Mouse (Mus musculus) cerebellum, adult 9-11 months (tissue): ENCODE measurements around the gene Znrd1.
"Not testable (repeated sequence)": the region's sequence is repeated elsewhere in the genome, so short reads cannot be mapped to it uniquely, and the experiment has no call there.

Experiments
- DNase-seq: peaks from one replicate; pipeline ENCODE4 v3.0.0; 2022

Gene Znrd1

DNA sequence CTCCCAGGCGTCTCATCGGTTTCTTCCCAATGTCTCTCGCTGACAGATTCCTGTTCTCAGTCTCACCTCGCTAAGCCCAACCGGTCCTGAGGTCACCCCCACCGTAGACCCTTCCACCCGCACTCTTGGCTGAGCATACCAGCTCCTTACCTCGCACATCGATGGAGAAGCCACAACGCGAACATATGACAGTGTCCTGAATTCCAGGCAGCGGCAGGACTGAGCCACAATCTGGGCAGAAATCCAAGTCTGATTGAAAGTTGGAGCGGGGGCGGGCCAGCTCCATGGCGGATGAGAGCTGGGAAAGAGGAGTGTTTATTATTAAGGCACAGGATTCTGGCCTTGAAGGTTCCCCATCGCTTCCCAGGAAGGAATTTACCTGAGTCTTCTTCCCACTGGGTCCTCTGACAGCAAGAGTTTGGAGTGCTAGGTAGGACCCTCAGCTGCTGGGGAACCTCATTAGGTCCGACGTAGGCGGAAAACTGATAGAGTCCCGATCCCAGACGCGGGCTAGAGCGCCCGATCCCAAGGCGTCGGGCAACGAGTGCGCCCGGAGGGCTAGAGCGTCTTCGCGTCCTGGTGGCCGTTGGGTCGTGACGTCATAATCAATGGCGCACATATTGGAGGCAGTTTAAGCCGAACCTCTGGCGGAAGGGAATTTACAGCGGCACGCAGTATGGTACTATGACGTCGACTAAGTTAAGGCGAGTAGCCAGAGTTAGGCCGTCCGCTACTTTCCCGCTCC, at the start of gene Znrd1, which contains the start of gene Znrd1as:
Gene Znrd1, minus strand, starts transcription at position 561 of the 745 bp plus-strand sequence.
Gene Znrd1as, plus strand, starts transcription at position 594 of the 745 bp plus-strand sequence.
- DNase-seq: peak; percentile 95

DNA sequence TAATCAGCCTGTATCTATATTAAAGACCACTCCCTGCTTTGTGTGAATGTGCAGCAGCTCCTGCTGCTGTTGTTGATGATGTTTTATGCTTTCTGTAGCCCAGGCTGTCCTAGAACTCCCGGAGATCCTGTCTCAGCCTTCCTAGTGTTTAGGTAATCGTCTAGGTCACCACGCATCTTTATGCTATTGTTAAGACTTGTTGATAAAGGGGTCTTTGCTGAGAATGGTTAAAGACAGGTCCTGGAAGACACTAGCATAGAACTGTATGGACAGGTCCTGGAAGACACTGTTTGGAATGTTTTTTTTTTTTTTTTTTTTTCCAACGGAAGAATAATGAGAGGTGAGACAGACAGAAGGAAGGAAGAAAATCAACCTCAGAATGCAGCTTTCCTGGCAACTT, 45.0 kb upstream of the Znrd1 start:
- DNase-seq: no peak

DNA sequence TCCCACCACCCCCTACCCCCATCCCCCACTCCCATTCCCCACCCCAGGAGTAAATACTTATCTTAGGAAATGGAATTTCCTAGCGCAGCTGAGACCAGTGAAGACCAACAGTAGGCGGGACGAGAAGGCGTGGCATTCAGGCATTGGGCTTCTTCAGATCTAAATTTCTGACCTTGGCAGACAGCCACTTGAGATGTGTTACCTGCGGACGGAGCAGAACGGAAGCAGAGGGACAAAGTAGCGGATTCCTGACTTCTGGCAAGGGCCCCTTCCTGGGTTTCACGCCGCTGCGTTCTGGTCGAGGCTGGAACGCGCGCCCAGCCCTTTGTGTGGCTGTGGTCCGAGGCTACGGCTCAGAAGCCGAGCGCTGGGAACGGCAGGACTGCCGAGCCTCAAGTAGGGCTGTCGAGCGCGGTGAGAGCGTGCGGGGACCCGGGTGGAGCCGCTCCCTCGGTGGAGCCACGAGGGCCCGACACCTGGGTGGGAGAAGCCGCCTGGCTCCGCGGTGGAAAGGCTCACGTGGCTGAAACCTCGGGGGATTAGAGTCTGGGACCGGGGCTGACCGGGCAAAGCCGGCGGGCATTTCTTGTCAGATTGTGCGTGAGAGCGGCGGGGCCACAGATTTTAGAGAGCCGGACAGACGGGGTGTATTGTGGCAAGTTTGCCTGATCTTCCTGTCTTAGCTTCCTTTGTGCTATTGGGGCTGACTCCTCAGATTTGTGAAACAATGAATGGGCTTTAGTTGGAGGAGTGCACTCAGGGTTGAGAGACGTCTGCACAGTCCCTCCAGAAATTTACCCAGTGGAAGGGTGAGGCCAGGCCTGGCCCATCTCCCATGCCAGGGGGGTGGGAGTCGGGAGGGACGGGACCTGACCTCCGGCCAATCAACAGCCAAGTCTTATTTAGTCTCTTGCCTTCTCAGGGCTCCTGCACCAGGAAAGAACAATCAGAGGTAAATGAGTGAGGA, 44.3 kb upstream of the Znrd1 start:
- DNase-seq: peak; percentile 41

DNA sequence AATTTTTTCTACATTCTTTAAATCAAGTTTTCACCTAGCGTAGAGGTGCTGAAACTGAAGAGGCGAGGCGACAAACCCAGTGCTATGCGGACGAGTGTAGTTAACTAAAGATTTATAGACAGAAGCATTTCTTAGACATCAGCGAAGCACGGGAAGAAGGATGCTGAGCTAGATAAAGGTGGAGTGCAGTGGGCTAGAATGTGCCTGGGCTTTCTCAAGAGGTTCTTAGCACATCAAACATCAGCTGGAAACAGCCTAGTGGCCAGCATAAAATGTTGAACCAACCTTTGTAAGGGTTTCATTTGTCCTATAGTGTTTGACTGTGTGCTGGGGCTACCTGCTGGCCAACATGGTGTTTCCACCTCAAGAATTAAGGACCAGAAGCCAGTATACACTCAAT, 42.5 kb upstream of the Znrd1 start, which contains the start of gene Zfp57:
Gene Zfp57, plus strand, starts transcription at position 301 of the 400 bp plus-strand sequence.
- DNase-seq: no peak

DNA sequence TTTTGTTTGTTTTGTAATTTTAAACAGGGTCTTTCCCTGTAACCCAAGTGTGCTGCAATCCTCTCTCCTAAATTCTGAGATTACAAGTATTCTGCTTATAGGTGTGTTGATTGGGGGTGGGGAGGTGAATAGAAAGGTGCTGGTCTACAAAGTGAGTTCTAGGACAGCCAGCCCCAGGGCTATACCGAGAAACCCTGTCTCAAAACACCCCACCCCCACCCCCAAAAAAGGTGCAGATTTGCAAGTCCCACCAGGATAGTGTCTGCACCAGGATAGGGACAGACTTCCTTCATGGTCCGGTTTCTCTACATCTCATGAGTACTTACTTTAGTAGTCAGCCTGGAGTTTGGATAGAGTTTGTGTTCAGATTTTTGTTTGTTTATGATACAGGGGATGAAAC, 40.1 kb upstream of the Znrd1 start:
- no peak for DNase-seq

DNA sequence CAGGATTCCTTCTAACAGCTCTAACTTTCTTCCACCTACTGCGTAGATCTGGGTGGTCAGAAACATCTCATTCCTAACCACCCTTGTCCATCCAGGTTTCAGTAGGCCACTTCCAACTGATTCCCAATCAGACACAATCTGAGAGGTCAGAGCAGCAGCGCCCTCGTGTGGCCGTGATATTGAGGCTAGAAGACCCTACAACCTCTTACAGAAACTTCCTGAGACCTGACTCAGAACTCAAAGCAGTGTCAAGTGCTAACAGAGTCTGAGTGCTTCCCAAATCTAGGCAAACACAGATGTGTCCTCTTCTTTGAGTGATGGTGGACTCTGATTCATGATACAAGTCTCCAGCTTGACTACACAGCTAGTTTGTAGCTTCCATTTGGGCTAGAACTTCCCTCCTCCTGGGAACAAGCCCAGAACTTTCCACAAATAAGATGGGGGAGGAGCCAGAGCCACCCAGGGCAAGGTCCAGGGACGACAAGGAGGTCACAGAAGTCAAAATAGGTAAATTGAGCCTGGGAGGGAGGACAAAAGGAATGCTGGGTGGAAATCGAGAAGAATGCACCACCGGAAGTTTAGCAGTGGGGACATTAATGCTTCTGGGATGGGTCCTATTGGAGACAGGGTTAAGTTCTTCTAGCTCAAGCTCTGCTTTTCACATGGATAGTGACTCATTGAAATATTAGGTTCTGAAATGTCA, 38.8 kb upstream of the Znrd1 start:
- peak; percentile 52 for DNase-seq

DNA sequence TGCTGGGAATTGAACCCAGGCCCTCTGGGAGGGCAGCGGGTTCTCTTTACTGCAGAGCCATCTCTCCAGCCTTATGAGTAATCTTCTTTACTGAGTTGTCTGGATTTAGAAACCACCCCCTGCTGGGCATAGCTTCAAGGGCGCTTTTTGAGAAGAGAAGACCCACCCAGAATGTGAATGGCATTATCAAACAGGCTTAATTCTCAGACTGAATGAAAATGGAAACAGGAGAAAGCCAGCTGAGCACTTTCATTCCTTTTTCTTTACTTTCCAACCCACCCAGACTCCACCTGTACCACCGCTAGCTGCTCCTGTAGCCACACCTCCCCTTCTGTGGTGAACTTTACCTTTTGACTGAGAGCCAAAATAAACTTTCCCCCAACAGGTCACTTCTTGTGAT, 37.1 kb upstream of the Znrd1 start:
- DNase-seq: no peak

DNA sequence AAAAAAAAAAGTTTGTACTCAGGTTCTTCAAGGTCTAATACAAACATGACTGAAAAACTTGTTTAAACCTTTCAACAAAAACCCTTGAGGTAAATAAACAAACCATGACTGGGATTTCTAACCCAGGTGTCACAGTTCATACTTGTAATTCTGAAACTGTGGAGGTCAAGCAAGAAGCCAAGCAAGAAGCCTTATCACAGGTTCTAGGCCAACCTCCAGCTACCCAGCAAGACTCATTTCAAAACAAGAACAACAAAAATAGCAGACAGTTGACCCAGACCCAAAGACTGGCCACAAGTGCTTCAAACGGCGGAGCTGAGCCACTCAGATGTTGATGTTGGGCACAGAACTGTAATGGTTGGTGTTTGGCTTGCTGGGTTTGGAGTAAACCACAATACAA, 36.2 kb upstream of the Znrd1 start:
- no peak for DNase-seq

DNA sequence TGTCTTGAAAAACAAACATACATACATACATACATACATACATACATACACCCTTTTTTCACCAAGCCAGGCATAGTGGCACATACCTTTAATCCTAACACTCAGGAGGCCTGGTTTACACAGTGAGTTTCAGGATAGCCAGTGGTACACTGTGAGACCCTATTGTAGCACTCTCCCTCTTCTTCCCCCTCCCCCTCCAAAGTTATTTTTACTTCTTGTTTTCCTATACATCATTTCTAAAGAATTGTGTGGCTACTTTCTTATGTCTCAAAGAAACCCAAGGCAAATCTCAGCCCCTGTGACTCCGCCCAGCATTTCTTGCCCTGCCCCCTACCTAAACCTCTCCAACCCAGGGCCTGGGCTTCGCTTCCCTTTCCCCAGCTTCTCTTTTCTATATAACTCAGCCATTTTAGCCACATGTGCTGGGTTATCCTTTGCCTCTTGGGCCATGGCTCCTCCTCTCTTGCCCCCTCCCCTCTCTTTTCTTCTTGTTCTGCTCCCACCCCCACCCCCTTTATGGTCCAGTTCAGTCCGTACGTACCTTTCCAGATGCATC, 35.5 kb upstream of the Znrd1 start:
- DNase-seq: no peak

DNA sequence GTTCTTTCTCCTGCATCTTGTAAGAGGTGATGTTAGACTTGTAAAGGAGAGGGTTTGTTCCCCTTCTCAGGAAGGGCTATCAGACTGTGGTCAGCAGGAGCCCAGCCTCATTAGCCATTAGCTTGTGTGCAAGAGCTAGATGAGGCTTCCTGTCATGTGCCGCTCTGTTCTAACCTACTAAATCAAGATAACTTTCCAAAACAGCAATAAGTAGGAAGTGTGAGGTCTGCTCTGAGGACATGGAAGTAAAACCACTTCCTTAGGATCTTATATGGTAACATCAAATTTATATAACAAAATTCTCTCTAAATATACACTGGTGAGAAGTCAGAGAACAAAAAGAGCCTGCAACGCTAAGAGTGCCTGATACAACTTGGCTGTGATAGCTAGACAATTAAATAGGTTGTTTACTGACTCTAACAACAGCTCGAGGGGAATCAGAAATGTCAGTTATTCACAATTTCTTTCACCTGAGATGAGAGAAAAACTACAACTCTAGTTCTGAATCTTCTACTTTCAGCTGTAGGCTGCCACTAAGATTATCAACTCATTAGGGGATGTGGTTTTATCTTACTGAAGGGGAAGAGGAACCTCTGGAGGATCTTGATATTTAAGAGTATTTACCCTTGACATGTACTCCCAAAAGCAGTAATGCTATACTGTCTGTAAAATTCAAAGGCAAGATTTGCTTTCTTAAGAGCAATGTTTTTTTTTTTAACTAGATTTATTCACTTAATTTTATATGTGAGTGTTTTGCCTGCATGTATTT, 34.2 kb upstream of the Znrd1 start:
- DNase-seq: no peak

DNA sequence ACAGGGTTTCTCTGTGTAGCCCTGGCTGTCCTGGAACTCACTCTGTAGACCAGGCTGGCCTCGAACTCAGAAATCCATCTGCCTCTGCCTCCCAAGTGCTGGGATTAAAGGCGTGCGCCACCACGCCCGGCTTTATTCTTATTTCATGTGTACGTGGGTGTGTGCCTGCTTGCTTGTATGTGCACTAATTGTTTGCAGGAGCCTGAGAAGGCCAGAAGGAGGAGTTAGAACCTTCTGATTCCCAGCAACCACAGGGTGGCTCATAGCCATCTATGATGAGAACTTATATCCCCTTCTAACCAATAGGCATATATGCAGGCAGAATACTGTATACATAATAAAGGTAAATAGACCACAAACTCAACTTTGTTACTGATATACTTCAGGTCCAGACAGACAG, 32.3 kb upstream of the Znrd1 start:
- not testable (repeated sequence) for DNase-seq

DNA sequence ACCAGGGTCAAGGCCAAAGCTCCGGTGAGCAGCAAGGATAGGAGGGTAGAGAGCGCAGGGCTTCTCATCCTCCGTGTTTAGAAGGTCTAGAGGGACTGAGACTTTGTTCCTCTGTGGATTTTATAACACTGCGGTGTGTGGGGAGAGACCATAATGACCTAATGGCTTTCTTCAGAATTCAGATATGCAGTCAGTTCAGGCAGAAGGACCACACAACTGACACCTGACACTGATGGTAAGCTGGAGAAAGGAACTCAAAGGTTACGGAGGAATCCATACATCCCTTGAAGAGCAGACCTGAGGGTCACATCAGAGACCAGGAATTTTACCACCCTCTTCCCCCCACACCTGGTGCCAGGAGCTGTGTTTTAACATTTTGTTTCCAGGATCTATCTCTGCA, 31.1 kb upstream of the Znrd1 start, which contains the start of gene H2-M5:
Gene H2-M5, minus strand, starts transcription at position 101 of the 400 bp plus-strand sequence.
- DNase-seq: no peak

DNA sequence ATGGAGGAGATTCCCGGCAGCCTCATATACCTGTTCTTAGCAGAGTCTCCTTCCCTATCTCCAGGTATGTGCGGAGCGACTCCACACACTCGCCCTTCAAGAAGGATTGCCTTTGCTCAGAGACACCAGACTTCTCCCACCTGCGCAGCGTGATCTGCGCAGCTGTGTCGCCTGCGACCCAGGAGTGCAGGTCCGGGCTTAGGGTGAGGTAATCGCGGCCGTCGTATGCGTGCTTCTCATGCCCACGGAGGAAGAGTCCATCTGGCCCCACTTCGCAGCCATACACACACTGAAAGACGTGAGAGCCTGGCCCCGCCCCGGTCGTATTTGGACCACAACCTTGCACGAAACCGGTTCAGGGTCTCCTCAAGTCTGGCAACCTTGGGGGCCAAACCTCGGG, 30.1 kb upstream of the Znrd1 start:
- DNase-seq: no peak

DNA sequence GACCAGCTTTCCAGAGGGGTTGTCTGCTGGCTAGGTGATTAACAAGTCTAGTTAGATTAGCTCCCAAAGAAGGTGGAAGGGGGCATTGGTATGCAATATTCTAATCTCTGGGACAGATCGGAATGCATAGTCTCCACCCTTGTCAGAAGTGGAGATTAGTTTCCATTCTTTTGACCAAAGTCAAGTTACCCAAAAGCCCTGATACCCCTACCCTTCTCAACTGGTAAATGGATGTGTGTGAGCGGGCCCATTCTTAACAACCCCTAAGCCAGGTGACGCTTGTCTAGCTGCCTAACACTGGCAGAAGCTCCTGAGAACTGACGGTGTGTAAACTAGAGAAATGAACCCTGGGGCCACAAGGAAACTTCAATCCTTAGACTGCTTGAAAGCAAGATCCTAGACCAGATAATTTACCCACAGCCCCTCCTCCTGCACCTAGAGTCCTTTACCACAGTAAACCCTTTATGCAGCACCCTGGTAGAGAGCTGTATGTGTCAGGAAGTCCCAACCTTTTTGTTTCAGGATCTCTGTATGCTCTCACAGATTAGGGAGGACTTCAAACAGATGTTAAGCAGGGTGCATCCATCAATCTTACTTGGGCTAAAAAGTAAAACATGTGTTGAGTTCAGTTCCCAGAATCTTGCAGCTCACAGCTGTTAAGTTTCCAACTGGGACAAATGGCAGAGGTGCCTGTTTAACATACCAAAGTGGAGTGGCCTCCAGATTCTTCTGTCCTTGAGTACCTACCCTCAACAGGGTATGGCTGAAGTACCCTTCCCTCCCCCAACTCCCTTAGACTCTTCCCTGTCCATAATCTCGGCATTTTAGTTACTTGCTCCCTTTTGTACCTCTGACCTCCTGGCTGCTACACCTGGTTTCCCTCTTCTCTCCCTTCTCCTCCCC, 24.1 kb upstream of the Znrd1 start:
- no peak for DNase-seq

DNA sequence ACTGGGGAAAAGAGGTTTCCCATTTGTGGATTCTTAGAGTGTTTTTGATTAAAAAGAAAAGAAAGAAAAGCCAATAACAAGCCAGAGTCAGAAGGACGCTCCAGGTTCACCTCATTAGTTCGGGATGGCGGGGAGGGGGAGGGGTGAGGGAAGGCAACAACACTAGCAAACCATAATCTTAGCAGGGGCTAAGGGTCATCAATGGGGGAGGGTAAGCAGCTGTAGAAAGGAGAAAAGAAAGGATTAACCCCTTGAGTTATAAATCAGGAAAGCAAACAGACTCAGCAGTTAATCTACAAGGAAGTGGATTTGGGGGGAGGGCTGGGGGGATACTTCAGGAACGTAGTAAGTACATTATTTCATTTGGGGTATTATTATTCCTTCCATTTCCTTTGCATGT, 23.5 kb upstream of the Znrd1 start:
- DNase-seq: no peak

DNA sequence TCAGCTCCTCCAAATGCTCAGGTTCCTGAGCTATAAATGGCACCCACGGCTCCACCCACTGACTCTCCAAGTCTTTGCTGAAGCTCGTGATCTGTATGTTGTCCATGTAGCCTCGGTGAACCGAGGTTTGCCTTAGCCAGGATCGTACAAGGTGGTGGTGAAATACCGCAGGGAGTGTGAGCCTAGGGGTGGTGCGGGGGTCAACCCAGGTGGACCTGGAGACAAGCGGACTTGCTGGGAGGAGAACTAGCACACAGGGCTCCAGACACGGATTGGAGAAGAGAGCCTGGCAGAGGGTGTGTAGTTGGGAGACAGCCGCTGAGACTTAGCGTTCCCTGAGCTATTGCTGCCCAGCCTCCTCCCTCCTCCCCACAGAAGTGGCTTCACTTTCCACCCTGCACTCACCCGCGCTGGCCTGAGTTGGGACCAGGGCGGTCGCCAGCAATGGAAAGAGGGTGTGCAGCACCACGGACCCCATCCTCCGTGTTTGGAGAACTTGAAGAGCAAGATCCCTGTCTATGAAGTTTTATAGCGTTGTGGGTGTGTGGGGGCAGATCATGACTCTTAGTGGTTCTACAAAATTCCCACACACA, 23.0 kb upstream of the Znrd1 start, which contains the start of gene 2410137M14Rik:
Gene 2410137M14Rik, minus strand, starts transcription at position 17 of the 593 bp plus-strand sequence.
- no peak for DNase-seq

DNA sequence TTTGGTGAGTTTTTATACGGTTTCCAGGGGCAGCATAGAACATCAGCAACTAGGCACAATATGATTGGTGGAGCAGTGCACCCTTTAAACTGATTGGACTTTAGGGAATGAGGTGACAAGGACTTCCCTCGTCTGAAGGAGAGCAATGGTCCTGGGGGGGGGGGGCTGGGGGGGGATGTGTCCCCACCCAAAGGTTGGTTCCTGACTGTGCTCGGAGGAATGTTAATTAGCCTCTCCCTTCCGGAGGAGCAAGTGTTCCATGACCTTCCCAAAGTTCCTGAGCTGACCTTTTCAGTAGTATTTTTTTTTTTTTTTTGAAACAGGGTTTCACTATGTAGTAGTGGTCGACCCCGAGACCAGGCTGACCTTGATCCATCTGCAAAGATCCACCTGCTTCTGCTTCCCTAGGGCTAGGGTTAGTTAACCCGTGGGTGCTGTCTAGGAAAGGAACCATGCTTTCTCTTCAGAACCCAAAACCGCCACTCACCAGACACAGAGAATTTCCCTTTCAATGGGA, 15.0 kb upstream of the Znrd1 start:
- no peak for DNase-seq

DNA sequence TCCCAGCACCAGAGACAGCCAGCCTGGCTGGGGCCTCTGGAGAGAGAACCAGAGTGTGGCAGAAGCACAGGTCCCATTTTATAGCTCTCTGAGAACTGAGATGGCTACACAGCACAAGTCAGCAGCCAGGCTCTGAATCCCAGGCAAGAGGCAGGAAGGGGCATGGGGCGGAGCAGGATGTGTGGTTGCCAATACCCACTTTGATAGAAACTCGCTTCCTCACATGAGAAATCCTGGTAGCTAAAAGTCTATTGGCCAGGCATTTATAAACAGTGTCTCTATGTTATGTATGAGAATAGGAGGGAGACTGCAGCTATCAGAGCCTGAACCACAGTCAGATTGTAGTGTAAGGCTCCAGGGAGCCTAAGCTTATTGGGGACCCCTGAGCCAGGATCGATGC, 14.4 kb upstream of the Znrd1 start:
- DNase-seq: no peak

DNA sequence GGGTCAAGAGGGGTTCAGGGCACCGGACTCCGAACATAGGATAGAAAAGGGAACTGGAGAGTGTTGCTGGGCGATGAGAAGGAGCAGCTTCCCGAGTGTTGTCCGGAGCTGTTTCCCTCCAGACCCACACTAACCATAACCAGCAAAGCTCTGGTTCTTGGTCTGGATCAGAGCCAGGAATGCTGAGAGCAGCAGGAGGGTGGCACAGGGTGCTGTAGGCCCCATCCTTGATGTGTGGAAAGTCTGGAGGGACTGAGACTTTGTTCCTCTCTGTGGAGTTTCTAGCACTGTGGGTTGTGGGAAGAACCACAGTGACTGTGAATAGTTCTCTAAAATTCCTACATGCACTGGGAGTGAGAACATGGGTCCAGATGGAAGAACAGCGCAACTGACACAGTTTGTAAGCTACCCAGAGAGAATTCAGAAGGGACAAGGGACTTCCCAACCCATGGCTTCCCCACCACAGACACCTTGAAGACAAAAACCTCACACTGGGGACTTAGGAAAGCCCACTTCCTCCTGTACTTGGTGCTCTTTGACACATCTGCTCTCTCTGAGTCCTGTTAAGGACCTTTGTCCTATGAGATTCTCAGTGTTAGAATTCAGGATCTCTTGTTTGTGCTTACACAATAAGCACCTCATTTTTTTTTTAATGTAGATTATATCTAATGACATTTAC, 13.0 kb upstream of the Znrd1 start:
- no peak for DNase-seq
